Mouse (Mus musculus) layer of hippocampus, adult 8-10 months (tissue): ENCODE data around the gene Tm9sf2. TPM values are rescaled to one million over a fixed set of nuclear protein-coding genes. Genes with fewer than 3 reads are reported as not detected.
A peak's percentile ranks its signal among the peaks of the same experiment; 100 is the strongest.
"Not testable (repeated sequence)": the region's sequence is repeated elsewhere in the genome, so short reads cannot be mapped to it uniquely, and the experiment has no call there.

Experiments used
- DNase-seq, 2 experiments: peaks; one replicate each; pipeline ENCODE4 v3.0.0; 2022; ENCODE audit warnings: low spot score in 2 of 2
- total RNA-seq, 4 experiments: library from RNA; stranded (reverse); gene quantifications; 2 replicates each; pipeline ENCODE4 v1.2.4; 2022

The Tm9sf2 gene
- total RNA-seq, 4 experiments from 2014 or later: 99.6 to 111 (median 105) TPM

DNA sequence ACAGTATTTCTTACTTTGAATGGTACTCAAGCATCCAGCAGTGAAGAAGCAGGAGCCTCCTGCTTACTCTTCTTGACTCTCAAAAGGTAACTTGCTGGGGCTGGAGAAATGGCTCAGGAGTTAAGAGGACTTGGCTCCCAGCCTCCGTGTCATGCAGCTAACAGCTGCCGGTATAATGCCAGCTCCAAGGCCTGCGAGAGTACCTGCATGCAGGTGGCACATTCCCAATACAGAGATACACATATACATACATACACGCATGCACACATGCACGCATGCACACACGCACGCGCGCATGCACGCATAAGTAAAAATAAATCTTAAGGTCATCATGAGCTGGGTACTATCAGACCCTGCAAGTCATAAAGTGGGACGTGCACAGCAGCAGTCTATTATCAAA is 10.5 kb upstream of the Tm9sf2 start:
- DNase-seq: no peak

DNA sequence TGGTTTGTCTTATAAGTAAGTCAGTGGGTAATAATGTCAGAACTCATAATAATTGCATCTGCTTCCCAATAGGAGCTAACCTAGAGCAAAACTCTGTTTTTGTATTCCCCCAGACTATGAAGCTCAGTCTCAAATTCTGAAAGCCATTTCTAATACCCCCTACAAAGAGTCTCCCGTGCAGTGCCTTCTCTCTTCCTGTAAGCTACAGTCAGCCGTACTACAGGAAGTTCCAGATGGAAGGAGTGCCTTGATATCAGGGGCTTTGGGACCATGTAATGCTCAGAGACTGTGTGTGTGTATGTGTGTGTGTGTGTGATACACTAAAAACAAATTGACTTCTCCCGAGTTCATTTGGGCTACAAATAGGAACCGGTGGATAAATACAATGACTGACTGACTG is 7.3 kb upstream of the Tm9sf2 start:
- DNase-seq: no peak

DNA sequence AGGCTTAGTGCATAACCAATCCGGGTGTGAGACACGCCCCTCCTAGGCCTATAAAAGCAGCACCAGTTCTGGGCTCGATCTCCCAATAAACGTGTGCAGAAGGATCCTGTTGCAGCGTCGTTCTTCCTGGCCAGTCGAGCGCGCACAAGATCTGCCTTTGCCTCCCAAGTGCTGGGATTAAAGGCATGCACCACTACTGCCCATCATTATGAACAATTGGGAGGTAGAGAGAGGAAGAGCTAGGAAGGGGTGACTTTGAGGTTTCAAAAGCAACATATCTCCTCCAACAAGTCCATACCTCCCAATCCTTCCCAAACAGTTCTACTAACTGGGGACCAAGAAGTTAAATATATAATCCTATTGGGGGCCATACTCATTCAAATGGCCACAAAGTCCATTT is 4.9 kb upstream of the Tm9sf2 start:
- DNase-seq: not testable (repeated sequence)

DNA sequence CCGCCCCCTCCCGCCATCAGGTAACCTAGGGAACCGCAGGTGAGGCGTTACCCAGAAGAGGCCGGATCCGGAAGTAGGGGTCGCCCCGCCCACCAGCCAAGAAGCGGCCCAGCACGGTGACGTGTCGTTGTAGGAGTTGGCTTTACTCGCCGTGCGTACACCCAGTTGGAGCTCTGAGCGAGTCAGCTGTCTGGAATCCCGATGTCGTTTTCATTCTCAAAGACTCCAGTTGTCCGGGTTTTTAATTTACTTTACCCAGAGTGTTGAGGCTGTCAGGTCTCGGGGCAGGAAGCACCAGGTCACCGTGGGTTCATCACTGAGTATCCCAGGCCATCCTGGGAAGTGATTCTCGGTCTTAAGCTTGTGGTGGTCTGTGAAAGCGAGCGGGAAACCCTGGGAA is 2.0 kb upstream of the Tm9sf2 start:
- DNase-seq: peak; percentile 91 to 92

DNA sequence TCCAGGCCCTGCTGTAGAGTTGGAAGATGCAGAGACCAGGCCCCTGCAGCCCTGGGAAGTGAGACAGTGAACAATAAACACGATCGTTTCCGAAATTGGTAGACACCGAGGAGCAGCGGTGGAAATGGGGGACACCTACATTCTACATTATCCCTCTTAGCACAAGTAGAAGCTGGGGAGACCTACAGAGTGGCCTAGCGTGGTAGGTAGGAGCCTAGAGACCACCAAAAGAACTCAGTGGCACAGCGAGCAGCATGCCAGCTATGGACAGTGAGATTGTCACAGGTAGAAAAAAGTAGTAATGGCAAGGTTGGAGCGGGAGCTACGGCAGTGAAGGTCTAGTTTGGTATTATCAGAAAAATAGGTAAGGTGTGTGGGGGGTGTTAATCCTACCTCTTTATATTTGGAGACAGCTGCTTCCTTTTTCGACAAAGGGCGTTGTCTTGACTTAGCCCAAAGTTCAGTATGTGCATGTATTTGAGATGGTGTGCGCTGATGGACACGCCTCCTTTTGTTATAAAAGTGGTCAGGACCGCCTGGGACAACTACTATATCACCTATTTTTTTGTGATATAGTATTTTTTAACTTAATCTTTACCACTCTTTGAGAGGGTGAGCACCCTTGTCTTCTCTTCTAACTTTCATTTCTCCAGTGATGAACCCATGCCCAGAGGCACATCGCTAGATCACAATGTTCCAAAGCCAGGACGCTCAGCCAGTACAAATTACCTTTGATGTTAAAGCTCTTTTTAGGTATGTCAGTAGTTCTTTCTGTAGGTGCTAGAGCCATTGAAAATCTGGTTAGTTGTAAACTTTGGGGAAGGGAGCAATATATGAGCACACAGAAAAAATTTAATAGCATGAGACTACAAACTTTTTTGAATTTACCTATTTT is 1.2 kb upstream of the Tm9sf2 start:
- peak in 1 of 2 experiments; percentile 6 for DNase-seq

DNA sequence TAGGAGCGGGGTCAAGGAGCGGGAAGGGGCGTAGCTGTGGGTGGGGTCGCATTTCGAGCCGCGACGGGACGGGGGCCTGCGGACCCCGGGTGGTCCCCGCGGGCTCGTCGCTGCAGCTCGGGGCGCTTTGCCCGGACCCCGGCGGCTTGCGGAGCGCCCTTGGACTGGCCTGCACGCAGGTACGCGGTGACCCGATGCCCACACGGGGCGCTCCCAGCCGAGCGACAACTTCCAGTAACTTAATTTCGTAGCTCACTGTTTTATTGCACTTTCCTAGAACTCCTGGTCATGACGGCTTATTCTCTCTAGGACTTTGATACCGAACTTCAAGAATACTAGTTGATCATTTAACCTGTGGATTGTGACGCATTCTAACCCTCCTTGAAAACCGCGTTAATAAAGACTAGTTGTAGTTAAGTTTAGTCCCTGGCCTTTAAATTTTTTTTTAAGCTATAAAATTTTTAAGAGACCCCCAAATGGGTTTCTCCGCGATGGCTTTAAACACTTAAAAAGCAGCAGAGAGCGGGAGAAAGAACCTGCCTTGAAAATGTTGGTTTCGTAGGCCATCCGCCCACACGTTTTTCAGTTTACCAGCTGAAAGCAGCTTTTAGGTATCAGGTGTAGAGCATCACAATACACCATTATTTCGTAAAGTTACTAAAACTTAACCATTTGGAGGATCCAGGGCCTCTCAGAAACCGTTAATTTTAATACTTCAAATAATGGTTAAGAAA is 810 bp downstream of the Tm9sf2 start:
- no peak for DNase-seq

DNA sequence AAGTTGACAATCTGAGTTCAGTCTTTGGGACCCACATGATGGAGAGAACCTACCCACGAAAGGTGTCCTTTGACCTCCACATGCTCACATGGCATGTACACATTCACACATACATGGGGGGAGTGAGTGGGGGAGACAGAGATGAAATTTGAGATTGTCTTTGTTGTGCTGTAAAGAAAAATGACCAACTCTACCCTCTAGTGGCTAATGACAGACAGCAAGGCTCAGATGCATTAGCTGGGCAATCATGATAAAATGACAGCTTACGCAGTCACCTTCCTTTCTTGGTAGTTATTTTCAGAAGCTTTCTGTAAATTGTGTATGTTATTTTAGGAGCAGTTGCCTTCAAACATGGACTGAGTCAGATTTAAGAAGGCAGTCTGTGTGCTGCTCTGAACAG is 4.8 kb downstream of the Tm9sf2 start:
- DNase-seq: no peak

DNA sequence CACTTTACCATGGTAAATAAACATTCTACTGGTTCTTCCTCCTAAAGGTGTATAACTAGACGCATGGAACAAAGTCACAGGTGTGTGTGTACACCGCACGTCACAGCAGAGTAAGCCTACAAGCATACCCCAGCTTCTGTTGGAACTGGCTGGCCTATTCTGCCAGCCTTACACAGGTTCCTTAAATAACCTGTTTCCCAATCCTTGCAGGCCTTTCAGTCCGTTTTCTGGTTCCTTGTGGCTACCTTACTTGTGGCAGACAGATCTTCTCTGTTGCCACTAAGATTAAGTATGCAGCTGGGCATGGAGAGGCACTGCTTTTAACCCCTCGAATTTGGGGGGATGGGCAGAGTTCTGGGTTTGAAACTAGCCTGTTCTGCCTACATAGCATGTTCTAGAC is 5.5 kb downstream of the Tm9sf2 start:
- no peak for DNase-seq

DNA sequence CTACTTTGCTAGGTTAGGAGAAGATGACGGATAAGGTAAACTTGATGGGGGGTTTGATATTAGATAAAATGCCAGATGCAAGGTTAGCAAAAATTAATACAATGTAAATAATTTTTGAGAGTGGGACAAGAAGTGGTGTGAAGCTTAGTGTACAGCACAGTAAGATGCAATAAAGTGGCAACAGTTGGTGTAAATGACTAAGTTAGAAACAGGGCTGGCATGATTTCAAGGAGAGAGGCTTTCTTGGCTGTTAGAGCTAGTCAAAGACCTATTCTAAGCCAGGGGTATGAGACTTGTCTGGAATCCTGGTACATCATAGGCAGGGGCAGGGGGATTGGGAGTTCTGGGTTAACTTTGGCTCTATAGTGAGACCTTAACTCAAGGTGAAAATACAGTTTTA is 9.4 kb downstream of the Tm9sf2 start:
- DNase-seq: no peak

DNA sequence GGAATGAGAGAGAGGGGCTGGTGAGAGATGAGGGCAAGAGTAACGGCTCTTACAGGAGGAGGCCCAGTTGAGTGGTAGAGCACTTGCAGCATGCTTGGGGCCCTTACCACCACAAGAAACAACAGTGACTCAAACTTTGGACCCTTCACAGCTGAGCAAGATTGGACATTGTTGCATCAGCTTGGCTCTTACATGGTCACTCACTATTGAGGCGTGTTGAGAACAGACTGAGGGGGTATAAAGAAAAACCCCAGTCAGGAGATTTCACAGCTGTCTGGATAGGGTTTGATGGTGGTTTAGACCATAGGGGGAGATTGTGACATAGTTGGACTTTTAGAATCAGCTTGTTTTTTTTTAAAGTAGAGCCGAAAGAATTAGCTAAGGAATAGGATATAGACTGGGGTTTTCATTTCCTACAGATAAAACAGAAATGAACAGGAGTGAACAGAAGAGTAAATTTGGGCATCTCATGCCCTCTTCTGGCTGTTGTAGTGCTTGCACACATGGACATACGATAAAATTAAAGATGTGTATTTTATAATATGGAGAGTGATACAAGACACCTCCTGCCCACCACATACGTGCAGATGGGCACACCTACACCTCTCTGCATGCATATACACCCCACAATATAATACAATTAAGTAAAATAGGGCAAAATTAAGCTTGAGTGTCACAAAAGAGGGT is 23.4 kb downstream of the Tm9sf2 start:
- DNase-seq: no peak

DNA sequence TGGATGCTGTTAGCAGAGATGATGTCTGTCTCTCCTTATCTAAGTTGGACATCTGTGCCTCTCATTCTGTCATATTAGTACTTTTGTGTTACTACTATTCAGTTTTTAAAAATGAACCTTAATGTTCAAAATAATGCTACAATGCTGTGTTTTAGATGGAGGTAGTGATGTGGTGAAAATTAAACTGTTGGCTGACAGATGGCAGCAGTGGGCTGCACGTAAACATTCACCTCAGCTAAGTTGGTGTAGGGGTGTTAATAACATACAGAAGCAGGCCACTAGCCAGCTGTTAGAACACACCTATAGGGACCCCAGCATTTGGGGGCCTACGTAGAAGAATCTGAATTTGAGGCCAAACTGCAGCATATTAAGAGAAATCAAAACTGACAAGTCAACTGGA is 24.8 kb downstream of the Tm9sf2 start:
- no peak for DNase-seq

DNA sequence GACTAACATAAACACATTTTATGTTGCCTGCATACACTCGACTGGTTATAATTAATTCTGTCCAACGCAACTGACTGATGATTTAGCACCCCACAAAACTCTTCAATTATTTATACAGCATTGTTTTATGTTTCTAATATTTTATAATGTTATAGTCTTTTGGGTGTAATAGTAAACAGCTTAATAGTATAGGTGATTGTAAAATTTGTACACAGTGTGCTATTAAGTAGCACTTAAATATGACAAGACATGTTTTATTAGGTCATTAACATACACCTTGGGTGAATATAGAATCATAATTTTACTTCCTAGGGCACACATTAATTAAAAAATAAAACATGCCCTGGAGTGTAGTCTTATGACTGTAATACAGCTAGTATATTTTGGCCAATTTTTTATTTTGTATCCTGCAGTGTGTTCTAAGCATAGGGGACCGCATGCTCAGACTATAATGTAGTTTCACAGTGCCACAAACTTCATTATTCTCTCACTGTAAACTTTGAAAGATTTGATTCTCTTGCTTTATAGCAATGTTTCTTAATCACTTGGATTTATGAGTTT is 29.6 kb downstream of the Tm9sf2 start:
- no peak for DNase-seq

DNA sequence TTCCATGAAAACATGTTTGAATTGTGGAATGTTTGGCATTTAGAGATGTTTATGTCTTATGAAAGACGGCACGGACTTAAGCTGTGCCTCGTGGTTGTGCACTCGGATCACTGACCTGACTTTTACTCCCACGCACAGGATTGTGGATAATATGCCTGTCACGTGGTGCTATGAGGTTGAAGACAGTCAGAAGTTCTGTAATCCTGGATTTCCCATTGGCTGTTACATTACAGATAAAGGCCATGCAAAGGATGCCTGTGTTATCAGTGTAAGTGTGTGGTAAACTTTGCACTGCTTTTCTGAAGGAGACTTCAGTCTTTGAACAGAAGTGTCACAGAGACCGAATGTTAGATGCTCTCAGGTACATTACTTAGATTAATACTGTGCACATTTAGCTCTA is 30.4 kb downstream of the Tm9sf2 start:
- no peak for DNase-seq

DNA sequence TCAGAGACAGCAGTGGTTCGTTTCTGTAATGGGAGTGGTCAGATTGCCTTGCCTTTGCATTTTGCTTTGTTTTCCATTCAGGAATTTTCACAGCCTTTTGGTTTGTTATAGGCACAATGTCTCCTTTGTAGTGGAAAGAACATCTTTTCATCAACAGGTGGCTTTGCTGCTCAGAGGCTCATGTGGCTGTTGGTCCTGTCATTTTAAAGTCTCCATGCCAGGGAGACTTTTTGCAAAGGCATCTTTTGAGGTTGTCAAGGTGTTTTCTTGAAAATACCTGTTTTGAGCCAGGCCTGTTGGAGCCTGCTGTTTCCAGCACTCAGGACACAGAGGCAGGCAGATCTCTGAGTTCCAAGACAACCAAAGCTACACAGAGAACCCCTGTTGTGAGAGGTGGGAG is 33.3 kb downstream of the Tm9sf2 start:
- no peak for DNase-seq

DNA sequence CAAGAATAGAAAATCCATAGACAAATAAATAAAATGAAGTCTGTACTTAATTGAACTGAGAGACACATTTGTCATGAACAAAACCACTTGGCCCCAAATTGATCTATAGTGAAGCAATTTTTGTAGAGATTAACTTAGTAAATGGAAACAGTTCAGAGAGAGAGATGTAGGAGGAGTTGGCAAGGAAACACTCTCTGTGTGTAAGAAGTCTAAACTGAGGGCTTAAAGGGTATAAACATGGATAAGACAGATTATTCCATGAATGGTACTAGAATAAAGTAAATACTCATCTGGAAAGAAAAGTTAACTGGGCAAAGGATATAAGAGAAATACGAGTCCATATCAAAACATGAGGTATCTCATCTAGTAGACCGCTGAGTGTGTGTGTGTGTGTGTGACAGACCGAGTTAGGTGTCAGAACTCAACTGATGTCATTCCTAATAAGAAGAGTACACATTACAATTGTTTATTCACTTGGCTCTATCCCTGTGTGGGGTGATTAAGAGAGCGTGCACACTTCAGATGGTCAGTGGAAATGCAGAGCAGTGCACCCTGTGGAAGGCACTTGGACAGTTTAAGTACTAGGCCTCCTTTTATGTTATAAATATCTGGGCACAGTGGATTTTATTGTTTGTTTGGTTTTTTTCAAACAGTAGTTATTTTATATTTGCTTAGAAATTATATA is 36.9 kb downstream of the Tm9sf2 start:
- no peak for DNase-seq

DNA sequence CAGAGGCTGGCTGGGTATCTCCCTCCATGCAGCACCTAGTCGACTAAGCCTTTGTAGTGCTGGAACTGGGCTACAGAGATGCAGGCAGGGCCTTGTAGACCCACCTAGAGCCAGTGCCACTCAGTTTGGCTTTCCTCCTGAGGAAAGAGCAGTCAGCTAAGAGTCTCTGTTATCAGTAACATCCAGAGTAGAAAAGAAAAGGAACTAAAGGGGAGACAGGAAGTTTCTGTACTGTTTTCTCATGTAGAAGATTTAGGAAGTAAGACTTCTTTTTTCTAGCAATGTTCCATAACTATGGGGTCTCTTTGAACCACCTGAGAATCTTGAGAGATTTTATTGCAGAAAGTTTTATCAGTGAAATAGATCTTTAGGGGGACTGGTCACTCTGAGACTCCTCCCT is 38.5 kb downstream of the Tm9sf2 start:
- DNase-seq: no peak

DNA sequence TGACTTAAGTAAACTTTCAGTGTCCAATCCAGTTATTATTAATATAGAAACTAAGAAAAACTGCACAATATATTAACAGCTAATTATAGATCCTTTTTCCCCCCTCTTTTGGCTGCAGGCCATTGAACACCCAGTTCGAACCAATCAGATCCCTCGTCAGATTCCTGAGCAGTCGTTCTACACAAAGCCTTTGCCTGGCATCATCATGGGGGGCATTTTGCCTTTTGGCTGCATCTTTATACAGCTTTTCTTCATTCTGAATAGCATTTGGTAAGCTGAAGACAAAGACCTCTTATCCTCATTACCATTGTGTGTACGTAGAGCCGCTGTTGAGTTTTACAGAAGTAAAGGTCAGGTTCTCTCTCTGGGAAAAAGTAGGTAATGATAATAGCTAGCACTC is 43.8 kb downstream of the Tm9sf2 start:
- no peak for DNase-seq

DNA sequence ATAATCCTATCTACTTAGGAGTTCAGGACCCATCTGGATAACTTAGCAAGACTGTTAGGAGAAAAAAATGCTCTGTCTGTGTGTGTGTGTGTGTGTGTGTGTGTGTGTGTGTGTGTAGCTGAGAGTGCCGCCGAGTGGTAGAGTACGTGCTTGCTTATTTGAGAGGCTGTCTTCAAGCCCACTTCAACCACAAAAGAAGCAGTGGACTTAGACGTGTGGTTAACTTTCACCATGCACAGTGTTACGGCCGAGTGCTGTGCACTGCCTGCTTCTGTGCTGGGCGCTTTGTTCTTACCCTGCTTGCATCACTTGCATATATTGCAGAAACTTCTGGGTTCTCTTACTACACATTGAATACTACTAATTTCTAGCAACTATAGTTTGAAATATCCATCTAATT is 50.9 kb downstream of the Tm9sf2 start:
- no peak for DNase-seq

DNA sequence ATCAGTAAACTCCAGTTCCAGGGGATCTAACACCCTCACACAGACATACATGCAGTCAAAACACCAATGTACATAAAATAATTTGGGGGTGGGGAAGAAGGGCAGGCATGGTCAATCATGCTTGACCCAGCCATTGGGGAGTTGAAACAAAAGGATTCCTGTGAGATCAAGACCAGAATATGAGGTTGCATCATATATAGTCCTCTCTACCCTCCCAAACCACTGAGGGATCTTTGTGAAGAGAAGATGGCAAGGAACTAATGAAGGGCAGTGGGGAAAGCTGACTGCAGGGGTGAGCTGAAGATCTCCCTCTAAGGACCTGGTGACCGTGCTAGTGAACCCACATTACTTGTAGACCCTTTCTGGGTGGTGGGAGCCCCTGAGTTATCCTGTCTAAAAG is 54.1 kb downstream of the Tm9sf2 start:
- DNase-seq: no peak

DNA sequence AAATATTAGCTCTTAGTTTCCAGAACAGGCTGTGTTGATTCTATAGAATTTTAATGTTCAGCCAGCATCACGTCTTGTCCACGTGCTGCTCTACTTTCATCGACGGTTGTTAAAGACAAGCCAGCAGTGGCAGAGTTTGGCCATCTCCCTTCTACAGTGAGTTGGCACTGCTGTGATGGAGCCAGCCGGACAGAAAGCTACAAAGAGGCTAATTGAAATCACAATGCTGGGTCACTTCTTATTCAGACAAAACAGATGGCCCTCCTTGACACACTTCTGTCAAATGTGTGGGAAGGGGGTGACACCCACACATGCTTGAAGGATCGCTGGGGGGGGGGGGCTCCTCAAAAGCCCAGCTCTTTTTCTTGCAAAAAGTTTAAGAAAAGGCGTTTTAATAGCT is 62.1 kb downstream of the Tm9sf2 start:
- DNase-seq: no peak

DNA sequence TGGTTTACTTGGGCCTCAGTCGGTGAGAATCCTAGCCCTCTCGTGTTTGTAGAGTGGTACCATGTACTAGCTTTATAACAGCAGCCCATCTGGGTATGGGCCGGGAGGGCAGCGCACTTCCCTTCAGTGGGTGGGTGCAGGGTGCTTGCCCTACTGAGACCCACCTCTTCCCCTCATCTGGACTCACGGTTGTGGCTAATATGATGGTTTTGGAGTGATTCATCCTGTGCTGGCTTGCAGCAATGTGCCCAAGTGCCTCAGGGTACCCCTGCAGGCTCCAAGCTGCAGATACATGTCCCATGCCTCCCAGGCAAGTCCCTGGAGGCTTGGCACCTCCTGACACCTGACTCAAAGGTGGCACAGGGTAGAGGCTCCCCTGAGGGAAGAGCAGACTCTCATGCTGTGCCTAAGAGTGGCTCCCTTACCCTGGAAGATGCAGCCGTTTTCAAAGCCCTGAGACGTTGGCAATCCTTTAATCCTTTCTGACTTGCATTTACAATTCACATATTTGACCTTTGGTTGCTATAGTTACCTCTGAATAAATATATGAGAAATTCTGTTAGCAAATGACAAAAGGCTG is 63.5 kb downstream of the Tm9sf2 start:
- no peak for DNase-seq
